Mouse (Mus musculus) lung, postnatal 0 days (tissue): ENCODE results near the gene Mast1.

Experiments used
- CTCF ChIP-seq: IDR thresholded peaks from 2 replicates; pipeline ENCODE4 v1.5.1; 2016; ENCODE audit warnings: antibody characterized with exemption, mild to moderate bottlenecking
- EP300 ChIP-seq: IDR thresholded peaks from 2 replicates; pipeline ENCODE4 v1.6.1; 2016; ENCODE audit warnings: antibody characterized with exemption, mild to moderate bottlenecking, control low read depth

DNA sequence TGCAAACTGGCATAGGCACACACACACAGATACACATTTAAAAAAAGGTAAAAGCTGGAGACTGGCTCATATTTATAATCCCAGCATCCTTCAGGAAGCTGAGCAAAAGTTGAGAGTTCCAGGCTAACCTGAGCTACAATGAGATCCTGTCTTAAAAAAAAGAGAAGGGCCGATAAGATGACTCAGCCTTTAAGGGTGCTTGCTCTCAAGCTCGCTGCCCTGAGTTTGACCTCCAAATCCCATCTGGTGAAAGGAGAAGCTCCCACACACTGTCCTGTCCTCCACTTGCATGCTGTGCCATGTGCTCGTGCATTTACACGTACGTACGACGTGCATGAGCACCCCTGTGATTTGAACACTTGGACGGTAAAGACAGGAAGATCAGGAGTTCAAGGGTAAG lies 29.7 kb downstream of the Mast1 start:
- TF ChIP-seq CTCF: no peak
- no peak for TF ChIP-seq EP300
